Mouse (Mus musculus): ENCODE data around the gene Mrnip.

Gene Mrnip

GRCm38 (mm10) chr11:50243926-50244325 is 69.7 kb downstream of the Mrnip start:
- in situ Hi-C loops (cut with MboI, MseI): loop anchor here (10.0 kb wide), 1 partner anchor 531 kb away; no protein-coding TSS in a partner anchor

GRCm38 (mm10) chr11:50245269-50245668 is 71.0 kb downstream of the Mrnip start:
- in situ Hi-C loops (cut with MboI, MseI): loop anchor here (10.0 kb wide), 1 partner anchor 530 kb away; no protein-coding TSS in a partner anchor

GRCm38 (mm10) chr11:50248473-50249171 is 74.4 kb downstream of the Mrnip start:
- in situ Hi-C loops (cut with MboI, MseI): loop anchor here (10.0 kb wide), 1 partner anchor 526 kb away; no protein-coding TSS in a partner anchor

All from T-helper 2 cell (primary cell).